Mouse (Mus musculus) liver, embryonic 13.5 days (tissue): ENCODE data around the gene Tiam1. TPM values are rescaled to one million over a fixed set of nuclear protein-coding genes. Genes with fewer than 3 reads are reported as not detected.

Source experiments
- polyA plus RNA-seq: library from polyadenylated mRNA; unstranded; fragments of >200 nt; fragmentation: Nextera tagmentation; extraction: Ambion mirVana; gene quantifications from 2 replicates; pipeline ENCODE4 v1.2.1, GENCODE M21; 2015

Tiam1 gene
- polyA plus RNA-seq, 1 experiment from 2014 or later, result 4.8 TPM

Other genes with a start within 250 kb of the Tiam1 start
- gene Sod1, start 77.0 kb upstream of the Tiam1 start, polyA plus RNA-seq, result 1,329 and 1,400 TPM in 2 replicates
- gene Scaf4, start 140.7 kb upstream of the Tiam1 start, polyA plus RNA-seq, result 9.8 and 13.0 TPM in 2 replicates
- 0.98 and 1.4 TPM in 2 replicates for gene Hunk, start 242.2 kb upstream of the Tiam1 start, polyA plus RNA-seq